Mouse (Mus musculus) forebrain, embryonic 10.5 days (tissue): Measurements from ENCODE around the gene G6pc. TPM values are rescaled to one million over a fixed set of nuclear protein-coding genes. Genes with fewer than 3 reads are reported as not detected.

Experiments
- DNase-seq: peaks from one replicate; pipeline ENCODE4 v3.0.0-alpha.2; 2017; ENCODE audit warnings: low spot score; ENCODE audit errors: extremely low spot score
- H3K27ac ChIP-seq: fragments of 300-500 bp; sonication (generic); 2 replicates; pipeline ENCODE4 v1.5.1; 2016; ENCODE audit warnings: mild to moderate bottlenecking
- H3K27me3 ChIP-seq: fragments of 300-500 bp; sonication (generic); 2 replicates; pipeline ENCODE4 v1.6.1; 2016; ENCODE audit warnings: mild to moderate bottlenecking; ENCODE audit not compliant: poor library complexity, severe bottlenecking
- H3K36me3 ChIP-seq: fragments of 300-500 bp; sonication (generic); replicated peaks from 2 replicates; pipeline ENCODE4 v1.6.1; 2016; ENCODE audit warnings: mild to moderate bottlenecking, moderate library complexity
- H3K4me1 ChIP-seq: fragments of 300-500 bp; sonication (generic); 2 replicates; pipeline ENCODE4 v1.6.1; 2016
- H3K4me3 ChIP-seq: fragments of 300-500 bp; sonication (generic); 2 replicates; pipeline ENCODE4 v1.5.1; 2016; ENCODE audit warnings: mild to moderate bottlenecking, moderate library complexity
- H3K9me3 ChIP-seq: fragments of 300-500 bp; sonication (generic); 2 replicates; pipeline ENCODE4 v1.6.1; 2016; ENCODE audit warnings: mild to moderate bottlenecking, moderate library complexity
- WGBS: fragments of 180-500 bp; shearing (Covaris S2); methylation state at CpG from one replicate; pipeline ENCODE4 v1.1.7; 2016; 5-methylcytosine and 5-hydroxymethylcytosine counted together
- microRNA-seq: library from miRNA; unstranded; fragments of <30 nt; microRNA quantifications from one replicate; pipeline ENCODE4, GENCODE M21; 2017
- polyA plus RNA-seq: library from polyadenylated mRNA; unstranded; fragments of >200 nt; fragmentation: Nextera tagmentation; extraction: Ambion mirVana; gene quantifications from 2 replicates; pipeline ENCODE4 v1.2.1, GENCODE M21; 2016

The G6pc gene
- polyA plus RNA-seq, 1 experiment from 2014 or later, result not detected

GRCm38 (mm10) chr11:101424105-101424851 lies 56.9 kb downstream of the G6pc start, which contains the start of gene Gm27029:
Gm27029 (minus strand) TSS chr11:101424796.
- 4% methylated on average over 23 of the region's 23 CpGs for WGBS
- H3K4me3 ChIP-seq, result peak within 1 kb of the TSS; percentile 84
- H3K27ac ChIP-seq, result peak within 1 kb of the TSS; percentile 83
- H3K9me3 ChIP-seq, result no peaks in the 10 kb centered on the region
- H3K27me3 ChIP-seq, result peaks cover 10% of the 10 kb centered on the region
- peaks cover 6% of the 10 kb centered on the region for H3K36me3 ChIP-seq
- peaks cover 33% of the 10 kb centered on the region for H3K4me1 ChIP-seq
- DNase-seq, result no peak

- Histone ChIP-seq H3K4me1 (peaks cover 30% of the 10 kb centered on the region), H3K9me3 (no peaks in the 10 kb centered on the region), H3K4me3 (peak within 1 kb of the TSS; percentile 84), H3K27ac (peak within 1 kb of the TSS; percentile 83), H3K36me3 (peaks cover 14% of the 10 kb centered on the region), H3K27me3 (peaks cover 10% of the 10 kb centered on the region)
- peak; percentile 98 for DNase-seq
- WGBS, result under 1% methylated on average over 81 of the region's 81 CpGs
These were observed 57.8 kb downstream of the G6pc start, which contains the start of the genes Rundc1 and Ptges3l for GRCm38 (mm10) chr11:101424925-101425813. Rundc1 (plus strand) TSS chr11:101425085. Ptges3l (minus strand) TSS chr11:101425333.

GRCm38 (mm10) chr11:101426165-101426564 lies 58.8 kb downstream of the G6pc start:
- DNase-seq, result no peak
- Histone ChIP-seq H3K36me3 (peaks cover 24% of the 10 kb centered on the region), H3K27ac (no peak overlapping the region), H3K27me3 (peaks cover 10% of the 10 kb centered on the region), H3K9me3 (no peaks in the 10 kb centered on the region), H3K4me1 (peaks cover 30% of the 10 kb centered on the region), H3K4me3 (peak overlapping the region; percentile 84)
- 66% methylated on average over 8 of the region's 8 CpGs for WGBS

Small RNA genes lying within 50 kb of the gene (microRNA-seq; reads per million reads assigned to microRNA genes)
- not detected for gene Gm25593
- gene Mir6929, result not detected

Other genes starting within 250 kb of the G6pc start
- gene Retreg3, start 247.7 kb upstream of the G6pc start, polyA plus RNA-seq, result 14.6 and 15.5 TPM in 2 replicates
- 143 and 145 TPM in 2 replicates for gene Tubg1, start 247.6 kb upstream of the G6pc start, polyA plus RNA-seq
- 2.3 and 2.7 TPM in 2 replicates for gene Tubg2, start 211.7 kb upstream of the G6pc start, polyA plus RNA-seq
- gene Cntnap1, start 197.0 kb upstream of the G6pc start, polyA plus RNA-seq, result 0.12 and 0.16 TPM in 2 replicates
- gene Plekhh3, start 196.2 kb upstream of the G6pc start, polyA plus RNA-seq, result 3.5 and 4.8 TPM in 2 replicates
- not detected in 2 replicates for gene Ccr10, start 192.1 kb upstream of the G6pc start, polyA plus RNA-seq
- gene Ezh1, start 141.1 kb upstream of the G6pc start, polyA plus RNA-seq, result 9.9 and 10.2 TPM in 2 replicates
- 54.8 and 57.3 TPM in 2 replicates for gene Ramp2, start 121.5 kb upstream of the G6pc start, polyA plus RNA-seq
- 128 and 129 TPM in 2 replicates for gene Vps25, start 113.9 kb upstream of the G6pc start, polyA plus RNA-seq
- gene Wnk4, start 107.0 kb upstream of the G6pc start, polyA plus RNA-seq, result 5.4 and 6.4 TPM in 2 replicates
- 0.77 and 1.0 TPM in 2 replicates for gene Cntd1, start 88.5 kb upstream of the G6pc start, polyA plus RNA-seq
- 186 and 194 TPM in 2 replicates for gene Coa3, start 88.4 kb upstream of the G6pc start, polyA plus RNA-seq
- gene Becn1, start 65.3 kb upstream of the G6pc start, polyA plus RNA-seq, result 144 and 154 TPM in 2 replicates
- 207 and 217 TPM in 2 replicates for gene Psme3, start 51.3 kb upstream of the G6pc start, polyA plus RNA-seq
- gene Aoc2, start 42.5 kb upstream of the G6pc start, polyA plus RNA-seq, result 2.1 and 2.5 TPM in 2 replicates
- gene Aoc3, start 37.0 kb upstream of the G6pc start, polyA plus RNA-seq, result not detected in 2 replicates
- gene Aarsd1, start 50.1 kb downstream of the G6pc start, polyA plus RNA-seq, result 109 and 115 TPM in 2 replicates
- 10.9 and 11.6 TPM in 2 replicates for gene Gm27029, start 57.2 kb downstream of the G6pc start, polyA plus RNA-seq
- 20.9 and 21.4 TPM in 2 replicates for gene Rundc1, start 57.5 kb downstream of the G6pc start, polyA plus RNA-seq
- gene Ptges3l, start 57.8 kb downstream of the G6pc start, polyA plus RNA-seq, result 2.3 and 3.8 TPM in 2 replicates
- gene Rpl27, start 74.7 kb downstream of the G6pc start, polyA plus RNA-seq, result 499 and 505 TPM in 2 replicates
- 3.3 and 3.4 TPM in 2 replicates for gene Ifi35, start 80.8 kb downstream of the G6pc start, polyA plus RNA-seq
- gene Rnd2, start 97.4 kb downstream of the G6pc start, polyA plus RNA-seq, result 28.1 and 36.9 TPM in 2 replicates
- gene Vat1, start 98.7 kb downstream of the G6pc start, polyA plus RNA-seq, result 24.9 and 28.5 TPM in 2 replicates
- gene Brca1, start 184.4 kb downstream of the G6pc start, polyA plus RNA-seq, result 26.2 and 27.4 TPM in 2 replicates
- gene Nbr1, start 184.6 kb downstream of the G6pc start, polyA plus RNA-seq, result 61.7 and 69.9 TPM in 2 replicates
- gene Tmem106a, start 214.7 kb downstream of the G6pc start, polyA plus RNA-seq, result 1.5 and 1.8 TPM in 2 replicates
- not detected in 2 replicates for gene Gm11634, start 231.7 kb downstream of the G6pc start, polyA plus RNA-seq